Mouse (Mus musculus): ENCODE results near the gene Col1a1. TPM values are rescaled to one million over a fixed set of nuclear protein-coding genes. Genes with fewer than 3 reads are reported as not detected.

Col1a1 gene
- under 1 TPM in 1 of 2 experiments, not detected in 1; 0.09 TPM for polyA plus RNA-seq (2017; shearing (Covaris generic))

DNA sequence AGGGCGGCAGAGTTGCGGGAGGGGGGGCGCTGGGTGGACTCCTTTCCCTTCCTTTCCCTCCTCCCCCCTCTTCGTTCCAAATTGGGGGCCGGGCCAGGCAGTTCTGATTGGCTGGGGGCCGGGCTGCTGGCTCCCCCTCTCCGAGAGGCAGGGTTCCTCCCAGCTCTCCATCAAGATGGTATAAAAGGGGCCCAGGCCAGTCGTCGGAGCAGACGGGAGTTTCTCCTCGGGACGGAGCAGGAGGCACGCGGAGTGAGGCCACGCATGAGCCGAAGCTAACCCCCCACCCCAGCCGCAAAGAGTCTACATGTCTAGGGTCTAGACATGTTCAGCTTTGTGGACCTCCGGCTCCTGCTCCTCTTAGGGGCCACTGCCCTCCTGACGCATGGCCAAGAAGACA is at the start of gene Col1a1:
TSS of gene Col1a1 (plus strand) at position 180 of the 400 bp plus-strand sequence.
- no peak for ATAC-seq

DNA sequence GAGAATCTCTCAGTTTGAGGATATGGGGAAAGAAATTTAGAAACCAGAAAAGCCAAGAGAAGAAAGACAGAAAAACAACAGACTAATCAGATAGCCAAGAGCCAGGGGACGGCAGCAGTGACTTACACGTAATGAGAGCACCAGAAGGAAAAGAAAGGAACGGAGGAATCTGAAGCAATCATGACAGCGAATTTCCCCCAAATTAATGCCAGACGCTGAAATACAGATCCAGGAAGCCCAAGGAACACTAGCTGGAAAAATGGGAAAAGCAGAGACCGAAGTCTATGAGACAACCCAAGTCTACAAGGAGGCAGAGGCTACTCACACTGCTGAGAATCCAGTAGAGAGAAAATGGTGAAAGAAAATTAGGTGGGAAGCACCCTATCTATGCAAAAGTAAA is 44.9 kb upstream of the Col1a1 start:
- no peak for ATAC-seq

DNA sequence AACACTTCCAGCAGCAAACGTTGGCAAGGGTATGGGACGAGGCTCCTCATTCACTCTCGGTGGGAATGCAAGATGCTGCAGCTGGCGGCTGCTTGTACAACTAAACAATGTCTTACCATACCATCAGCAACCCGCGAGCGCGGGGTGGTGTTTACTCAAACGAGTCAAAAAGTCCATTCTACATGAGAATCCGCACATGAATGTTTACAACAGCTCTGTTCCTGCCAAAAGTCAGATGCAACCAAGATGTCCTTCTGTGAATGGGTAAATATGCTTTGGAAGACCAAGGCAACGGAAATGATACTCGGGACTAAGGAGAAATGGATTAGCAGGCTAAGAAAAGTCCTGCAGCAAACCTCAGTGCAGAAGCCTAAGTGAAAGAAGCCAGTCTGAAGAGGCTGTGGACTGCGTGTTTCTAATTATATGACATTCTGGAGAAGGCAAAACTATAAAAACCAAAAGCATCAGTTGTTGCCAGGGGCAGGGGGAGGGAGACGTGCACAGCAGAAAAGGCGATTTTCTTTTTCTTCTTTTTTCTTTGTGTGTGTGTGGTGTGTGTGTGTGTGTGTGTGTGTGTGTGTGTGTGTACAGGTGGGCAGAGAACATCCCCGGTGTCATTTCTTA is 39.2 kb upstream of the Col1a1 start:
- ATAC-seq: no peak

DNA sequence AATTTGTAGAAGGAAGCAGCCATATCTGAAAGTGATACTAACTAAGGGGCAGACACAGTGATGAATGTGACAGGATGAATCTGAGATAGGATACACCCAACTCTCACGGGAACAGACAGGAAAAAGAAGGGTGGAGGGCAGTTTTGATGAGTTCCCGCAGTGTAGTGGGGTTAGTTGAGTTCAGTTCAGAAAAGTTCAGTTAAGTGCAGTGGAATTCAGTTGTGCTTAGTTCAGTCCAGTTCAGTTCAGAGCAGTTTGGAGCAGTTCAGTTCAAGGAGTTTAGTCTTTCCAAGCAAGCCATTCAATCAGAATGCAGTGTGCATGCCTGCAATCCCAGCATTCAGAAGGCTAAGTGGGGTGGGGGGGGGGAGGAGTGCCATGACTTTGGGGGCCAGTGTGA is 34.8 kb upstream of the Col1a1 start:
- ATAC-seq: no peak

DNA sequence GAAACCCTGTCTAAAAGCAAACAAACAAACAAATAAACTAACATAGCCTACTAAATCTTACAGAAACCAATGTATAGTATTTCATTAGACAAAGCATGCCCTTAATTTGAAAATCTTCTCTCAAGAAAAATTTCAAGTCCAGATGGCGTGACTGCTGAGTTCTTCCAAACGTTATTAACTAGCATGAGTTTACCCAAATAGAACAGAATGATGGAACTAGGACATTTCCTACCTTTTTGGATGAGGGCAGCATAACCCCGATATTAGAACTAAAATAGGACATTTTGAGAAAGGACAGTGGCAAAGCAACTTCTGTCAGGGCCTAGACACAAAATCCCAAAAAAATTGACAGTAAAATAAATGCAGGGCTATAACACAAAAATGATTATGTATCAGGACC is 31.7 kb upstream of the Col1a1 start:
- ATAC-seq: no peak

DNA sequence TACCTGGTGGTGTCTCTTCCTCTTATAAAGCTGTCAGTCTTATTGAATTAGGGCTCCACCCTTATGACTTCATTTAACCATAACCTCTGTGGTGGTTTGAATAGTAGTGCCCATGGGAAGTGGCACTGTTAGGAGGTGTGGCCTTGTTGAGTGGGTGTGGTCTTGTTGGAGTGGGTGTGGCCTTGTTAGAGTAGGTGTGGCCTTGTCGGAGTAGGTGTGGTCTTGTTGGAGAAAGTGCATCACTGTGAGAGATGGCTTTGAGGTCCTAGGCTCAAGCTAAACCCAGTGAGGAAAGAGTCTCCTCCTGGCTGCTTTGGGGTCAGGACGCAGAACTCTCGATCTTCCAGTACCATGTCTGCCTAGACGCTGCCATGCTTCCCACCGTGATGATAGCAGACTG is 25.1 kb upstream of the Col1a1 start:
- ATAC-seq: no peak

DNA sequence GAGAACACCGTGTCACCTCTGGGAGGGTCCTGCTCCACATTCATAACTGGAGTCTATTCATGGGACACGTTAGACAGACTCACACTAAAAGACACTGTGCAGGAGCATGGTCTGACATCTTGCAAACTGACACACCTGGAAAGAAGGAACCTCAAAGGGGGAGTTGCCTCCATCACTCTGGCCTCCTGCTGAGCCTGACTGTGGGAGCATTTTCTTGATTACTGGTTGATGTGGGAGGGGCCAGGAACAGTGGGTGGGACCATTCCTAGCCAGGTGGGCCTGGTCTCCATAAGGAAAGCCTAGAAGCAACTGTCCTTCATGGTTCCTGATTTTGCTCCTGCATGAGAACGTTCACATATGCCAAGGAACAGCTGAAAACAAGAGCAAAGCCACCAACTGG is 23.5 kb upstream of the Col1a1 start:
- no peak for ATAC-seq

DNA sequence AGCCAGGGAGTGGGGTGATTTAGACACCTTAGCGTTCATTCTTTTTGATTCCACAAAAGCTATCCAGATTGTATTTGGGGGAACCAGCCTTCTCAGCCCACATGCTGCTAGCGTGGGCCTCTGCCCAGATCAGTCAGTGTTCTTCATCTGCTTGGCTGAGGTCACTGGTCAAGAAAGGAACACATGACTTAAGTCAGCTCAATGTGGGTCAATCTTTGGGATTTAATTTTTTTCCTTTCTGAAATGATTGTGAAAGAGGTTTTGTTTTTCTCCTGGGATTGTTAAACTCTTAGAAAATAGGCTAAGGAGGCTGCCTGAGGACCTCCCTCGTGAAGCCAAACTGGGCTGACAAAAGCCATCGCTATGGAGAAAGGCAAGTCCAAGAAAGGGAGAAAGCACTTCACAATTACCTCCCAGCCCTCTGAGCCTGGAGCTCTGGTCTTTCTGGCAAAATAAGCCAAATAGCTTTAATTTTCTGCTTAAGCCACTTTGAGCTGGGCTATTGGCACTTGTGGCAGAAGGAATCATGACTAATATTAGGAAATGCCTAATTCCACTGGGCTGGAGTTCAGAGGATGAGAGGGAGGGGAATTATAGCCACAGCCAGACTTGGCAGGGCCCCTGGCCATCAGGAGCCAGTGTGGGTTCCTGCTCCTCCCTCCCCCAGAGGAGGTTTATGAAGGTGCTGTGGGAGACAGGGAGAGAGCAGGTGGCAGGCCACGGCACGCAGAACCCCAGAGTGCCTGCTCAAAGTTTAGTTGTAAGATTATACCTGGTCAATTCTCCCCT is 22.5 kb upstream of the Col1a1 start:
- ATAC-seq: no peak

DNA sequence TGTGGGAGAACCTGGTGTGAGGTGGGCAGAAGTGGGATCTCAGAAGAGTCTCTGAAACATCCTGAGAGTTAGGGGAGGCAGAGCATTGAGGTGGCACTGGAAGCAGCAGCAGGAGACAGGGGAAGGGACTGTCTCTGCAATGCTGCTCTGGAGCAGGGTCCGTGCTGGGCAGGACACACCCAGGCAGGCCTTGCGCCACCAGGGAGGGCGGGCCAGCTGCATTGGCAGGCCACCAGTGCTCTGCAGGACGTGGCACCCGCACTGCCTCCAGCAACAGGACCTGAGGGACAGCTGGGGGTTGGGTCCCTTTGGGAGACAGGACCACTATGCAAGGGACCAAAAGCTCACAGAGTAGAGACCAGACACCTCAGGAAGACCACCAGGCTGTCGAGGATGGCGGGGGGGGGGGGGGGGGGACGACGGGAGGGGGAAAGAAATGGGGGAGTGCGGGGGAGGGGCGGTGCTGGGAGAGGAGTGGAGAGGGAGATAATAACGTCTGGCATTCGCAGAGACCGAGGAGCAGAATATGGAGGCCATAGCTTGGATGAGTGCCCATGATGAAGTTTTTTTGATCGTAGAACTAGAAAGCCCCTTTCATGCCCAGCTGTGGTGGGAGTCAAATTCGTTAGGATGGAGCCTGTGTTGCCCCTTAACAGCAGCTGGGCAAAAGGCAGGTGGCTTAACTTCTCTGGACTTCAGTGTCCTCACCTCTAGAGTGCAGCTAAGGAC is 20.2 kb upstream of the Col1a1 start:
- no peak for ATAC-seq

DNA sequence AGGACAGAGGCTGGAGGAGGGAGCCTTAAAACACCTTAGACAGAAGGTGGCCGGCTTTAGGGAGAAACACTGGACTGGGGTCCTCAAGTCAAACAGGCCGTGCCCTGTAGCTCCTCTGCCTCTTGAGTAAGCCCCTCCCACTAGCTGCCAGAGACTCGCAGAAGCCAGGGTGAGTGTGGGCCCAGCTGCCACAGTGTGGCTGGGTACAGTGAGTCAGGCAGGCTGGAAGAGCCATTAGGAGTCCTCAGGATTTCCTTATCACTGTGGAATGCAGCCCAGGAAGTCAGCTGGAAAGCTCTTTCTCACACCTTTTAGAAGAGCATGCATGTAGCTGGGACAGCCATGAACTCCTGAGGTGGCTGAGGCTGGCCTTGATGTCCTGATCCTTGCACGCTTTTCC is 19.5 kb upstream of the Col1a1 start:
- ATAC-seq: no peak

DNA sequence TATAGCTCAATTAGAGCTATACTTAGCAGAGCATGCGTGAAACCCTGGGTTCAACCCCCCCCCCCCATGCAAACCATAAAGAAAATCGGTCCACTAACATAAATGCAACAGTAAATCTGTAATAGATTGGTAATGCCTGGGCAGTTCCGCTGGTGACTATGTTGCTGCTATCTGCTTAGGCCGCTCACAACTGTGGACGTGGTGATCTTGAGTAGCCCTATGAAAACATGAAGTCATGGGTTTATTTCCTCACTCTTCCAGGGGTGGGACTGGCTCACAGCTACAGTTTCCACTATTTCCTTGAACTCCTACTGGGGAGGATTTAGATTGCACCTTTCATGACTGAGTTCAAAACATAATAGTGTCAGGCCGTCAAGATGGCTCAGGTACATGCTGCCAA is 18.3 kb upstream of the Col1a1 start:
- no peak for ATAC-seq

DNA sequence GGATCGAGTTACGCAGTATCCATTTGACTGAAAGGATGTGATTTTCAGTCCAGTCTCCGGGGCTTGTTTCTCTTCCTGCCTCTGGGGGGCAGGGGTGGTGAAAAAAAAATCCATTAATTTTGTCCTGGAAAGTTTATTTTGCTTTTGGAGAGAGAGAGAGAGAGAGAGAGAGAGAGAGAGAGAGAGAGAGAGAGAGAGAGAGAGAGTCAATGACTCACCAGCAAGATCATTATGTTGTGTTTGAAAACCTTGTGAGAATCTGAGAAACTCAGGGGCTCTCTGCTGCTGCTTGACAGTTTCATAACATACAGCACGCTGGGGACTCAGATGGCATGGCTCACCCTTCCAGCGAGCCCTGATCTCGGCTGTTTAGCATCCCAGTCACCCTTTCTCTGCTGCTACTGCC is 15.0 kb upstream of the Col1a1 start:
- ATAC-seq: no peak

DNA sequence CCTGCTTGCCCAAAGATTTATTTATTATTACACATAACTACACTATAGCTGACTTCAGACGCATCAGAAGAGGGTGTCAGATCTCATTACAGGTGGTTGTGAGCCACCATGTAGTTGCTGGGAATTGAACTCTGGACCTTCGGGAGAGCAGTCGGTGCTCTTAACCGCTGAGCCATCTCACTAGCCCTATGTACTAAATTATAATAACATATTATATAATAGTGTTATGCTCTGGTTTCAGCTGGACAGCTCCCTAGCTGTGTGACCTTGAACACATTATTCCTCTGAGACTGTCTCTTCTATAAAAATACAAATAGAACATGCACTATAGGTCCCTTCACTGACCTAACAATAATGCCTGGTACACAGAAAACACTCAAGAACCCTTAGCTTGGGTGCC is 11.0 kb upstream of the Col1a1 start:
- ATAC-seq: no peak

DNA sequence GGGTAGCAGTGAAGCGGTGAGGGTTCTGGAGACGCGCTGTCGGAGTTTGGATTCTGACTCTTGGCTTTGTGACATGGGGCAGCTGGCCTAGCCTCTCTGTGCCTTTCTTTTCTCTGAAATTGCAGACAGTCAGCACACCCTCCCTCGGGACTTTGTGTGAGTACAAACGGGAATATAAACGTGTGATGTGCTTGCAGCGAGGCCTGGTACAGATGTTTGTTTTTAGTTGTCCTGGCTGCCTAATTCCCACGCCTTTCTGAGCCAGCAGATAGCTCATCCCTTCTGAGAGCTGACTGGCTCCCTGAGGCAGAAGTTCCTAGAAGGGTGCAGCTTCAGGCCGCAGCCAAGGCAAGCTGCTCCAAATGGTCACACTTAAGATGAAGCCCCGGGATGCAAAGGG is 9.6 kb upstream of the Col1a1 start:
- ATAC-seq: no peak

DNA sequence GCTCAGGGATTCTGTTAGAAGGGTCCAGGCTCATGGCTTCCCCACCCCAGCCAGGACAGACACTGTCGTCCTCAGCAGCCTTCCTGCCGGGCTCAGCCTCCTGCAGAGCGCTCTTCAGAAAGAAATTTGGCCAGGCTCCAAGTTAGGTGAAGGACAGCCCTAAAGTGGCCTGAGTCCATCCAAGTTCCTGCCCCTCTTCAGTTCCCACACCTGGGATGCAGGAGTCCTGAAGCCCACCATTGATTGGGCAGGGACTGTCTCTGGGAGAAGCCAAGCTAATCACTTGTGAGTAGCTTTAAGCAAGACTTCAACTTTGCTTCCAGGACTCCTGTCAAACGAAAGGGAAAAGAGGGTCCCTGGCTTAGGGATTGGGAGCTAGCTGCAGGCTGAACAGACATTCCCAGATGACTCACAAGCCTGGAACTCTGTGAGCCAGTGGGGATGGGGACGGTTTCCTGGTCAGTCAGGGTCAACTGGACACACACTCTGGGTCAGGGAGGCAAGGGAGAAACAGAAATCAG is 8.2 kb upstream of the Col1a1 start:
- no peak for ATAC-seq

DNA sequence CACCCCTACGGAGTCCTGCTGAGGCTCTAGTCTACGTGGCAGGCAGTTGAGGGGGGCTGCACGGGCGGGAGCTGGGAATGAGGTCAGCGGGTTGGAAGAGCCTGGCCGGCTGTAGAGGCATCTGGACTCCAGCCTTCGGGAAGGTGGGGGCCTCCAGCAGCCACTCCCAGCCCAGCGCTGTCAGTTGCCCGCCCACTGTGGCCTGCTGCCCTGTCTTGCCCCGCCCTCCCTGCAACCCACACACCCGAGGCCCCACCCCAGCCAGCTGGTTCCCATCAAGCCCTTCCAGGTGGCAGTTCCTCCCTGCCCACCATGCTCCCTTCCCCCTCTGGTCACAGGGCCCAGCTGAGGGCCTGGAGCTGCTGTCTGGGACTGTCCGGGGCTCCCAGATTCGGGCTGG is 7.2 kb upstream of the Col1a1 start:
- no peak for ATAC-seq

DNA sequence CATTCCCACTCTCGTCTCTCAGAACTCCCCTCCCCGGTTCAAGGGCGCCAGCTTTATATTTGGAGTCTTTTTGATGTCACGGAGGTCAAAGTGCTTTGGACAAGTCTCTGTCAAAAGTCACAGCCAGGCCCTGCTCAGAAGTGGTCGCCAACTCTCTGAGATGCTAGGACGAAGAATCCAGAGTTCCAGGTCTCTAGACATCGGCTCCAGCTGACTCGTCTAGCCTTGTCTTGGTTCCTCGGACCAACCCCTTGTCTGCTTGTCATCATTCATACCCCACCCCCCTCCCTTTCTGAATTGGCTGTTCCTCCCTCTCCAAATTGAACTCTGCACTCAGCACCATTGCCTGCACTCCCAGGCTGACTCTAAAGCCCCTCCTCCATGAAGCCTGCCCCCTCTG is 6.4 kb upstream of the Col1a1 start:
- ATAC-seq: no peak

DNA sequence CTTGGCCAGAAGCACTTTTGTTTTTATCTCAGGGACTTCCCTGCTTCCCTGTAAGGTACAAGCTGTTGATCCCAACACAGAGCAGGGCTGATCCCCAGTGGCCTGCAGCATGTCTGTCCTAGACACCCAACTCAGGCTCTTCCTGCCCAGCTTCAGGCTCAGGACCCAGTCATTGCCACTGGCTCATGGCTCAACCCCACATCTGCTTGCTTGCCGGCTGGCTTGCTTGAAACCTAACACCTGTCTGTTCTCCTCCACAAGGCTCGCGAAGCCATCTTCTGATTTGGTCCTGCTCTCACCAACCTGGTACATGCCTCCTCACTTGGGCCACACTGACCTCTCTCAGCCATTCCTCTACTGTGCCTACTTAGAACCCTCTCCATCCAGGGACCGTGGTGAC is 5.9 kb upstream of the Col1a1 start:
- ATAC-seq: no peak

DNA sequence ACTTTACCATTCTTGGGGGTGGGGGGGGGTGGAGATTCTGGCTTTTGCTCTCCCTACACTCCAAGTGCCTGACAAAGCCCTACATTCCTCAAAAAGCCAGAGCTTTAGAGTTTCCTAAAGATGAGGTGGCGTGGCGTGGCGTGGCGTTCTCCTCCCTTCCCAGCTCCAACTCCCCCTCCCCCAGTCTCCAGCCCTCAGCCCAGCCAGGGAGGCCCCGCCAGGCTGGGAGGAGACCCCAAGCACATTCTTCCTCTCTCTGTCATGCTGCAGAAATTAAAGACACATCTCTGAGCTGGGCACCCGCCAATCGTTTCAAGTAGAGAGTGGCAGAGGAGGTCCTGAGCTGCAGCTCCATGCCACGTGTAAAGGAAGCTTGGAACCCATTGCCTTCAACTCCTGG is 2.4 kb upstream of the Col1a1 start:
- ATAC-seq: no peak

DNA sequence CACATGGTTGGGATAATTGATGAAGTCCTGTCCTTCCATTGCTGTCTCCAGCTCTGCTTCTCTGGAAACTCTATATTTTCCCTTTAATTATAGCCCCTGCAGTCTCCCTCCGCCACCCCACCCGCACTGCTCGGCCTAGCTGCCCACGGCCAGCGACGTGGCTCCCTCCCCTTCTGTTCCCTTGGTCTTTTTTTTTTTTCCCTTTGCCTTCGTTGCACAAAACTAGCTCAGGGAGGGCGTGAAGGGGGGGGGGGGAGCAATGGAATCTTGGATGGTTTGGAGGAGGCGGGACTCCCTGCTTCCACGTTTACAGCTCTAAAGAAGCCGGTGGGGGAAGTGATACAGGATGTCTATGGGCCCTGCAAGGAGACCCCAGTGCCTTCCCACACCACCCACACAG is 1.5 kb upstream of the Col1a1 start:
- ATAC-seq: no peak

DNA sequence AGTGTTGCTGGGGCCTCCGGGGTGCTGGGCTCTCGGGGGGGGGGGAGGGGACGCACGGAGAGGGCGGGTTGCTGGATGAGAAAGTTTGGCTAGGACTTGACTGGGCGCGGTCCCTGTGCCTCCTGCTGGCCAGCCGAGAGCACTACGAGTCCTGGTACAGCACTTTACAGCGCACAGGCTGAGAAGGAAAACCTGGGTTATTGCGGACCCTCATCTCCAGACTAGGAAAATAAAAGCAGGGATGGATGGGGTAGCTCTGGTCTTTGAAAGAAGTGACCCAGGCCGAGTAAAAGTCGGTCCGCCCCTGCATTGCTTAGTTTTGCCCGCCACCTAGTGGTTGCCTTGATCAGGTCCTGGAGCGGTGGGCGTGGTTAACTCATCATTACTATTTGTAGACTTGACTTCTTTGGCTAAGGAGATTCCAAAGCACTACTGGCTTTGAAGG is 849 bp downstream of the Col1a1 start:
- ATAC-seq: peak; percentile 85

DNA sequence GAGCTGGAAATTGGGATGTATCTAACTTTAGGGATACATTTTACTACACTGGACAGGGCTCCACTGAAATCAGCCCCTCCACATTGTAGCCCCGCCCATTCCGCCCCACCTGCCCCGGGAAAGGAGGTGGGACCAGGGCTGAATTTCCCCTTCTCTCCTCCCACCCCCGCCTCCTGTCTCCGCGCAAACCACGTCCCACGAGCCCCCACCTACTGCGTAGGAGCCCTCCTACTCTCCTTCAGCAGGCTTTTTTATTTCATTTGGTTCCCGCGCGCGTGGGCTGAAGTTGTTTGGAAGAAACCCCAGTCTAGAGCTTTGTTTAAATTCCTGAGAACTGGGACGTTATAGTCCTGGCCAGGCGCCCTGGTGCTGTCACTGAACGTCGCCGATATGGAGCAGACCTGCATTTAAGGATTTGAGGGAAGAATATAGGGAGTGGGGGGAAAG is 1.3 kb downstream of the Col1a1 start:
- ATAC-seq: peak; percentile 60

DNA sequence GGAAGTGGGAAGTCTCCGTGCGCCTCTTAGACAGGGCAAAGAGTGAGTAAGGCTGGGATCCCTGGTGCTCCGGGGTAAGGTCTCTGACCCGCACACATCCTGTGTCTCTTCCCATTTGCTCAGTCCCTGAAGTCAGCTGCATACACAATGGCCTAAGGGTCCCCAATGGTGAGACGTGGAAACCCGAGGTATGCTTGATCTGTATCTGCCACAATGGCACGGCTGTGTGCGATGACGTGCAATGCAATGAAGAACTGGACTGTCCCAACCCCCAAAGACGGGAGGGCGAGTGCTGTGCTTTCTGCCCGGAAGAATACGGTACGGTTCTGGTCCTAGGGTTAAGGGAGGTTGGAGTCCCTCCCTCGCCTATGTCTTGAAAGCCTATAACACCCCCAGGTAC is 1.8 kb downstream of the Col1a1 start:
- ATAC-seq: no peak

DNA sequence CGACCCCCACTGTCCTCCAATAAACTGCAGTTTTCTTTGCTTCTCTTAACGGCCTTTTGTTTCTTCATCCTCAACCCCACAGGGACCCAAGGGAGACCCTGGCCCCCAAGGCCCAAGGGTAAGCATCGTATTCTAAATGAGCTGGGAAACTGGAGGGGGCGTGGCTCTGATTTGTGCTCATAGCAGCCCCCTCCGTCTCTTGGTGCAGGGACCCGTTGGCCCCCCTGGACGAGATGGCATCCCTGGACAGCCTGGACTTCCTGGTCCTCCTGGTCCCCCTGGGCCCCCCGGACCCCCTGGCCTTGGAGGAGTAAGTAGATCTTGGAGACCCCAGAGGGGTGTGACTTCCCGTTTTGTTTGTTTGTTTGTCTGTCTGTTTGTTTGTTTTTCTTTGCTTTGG is 2.3 kb downstream of the Col1a1 start:
- ATAC-seq: no peak
